Mouse (Mus musculus) kidney, postnatal 36 days (tissue): ENCODE measurements around the gene Mrps5.
"Not testable (repeated sequence)": the region's sequence is repeated elsewhere in the genome, so short reads cannot be mapped to it uniquely, and the experiment has no call there.

ENCODE experiments used
- DNase-seq, 2 experiments: peaks; one replicate each; pipeline ENCODE4 v3.0.0; 2021 to 2022; ENCODE audit warnings: mixed read lengths in 2 of 2

Gene Mrps5

DNA sequence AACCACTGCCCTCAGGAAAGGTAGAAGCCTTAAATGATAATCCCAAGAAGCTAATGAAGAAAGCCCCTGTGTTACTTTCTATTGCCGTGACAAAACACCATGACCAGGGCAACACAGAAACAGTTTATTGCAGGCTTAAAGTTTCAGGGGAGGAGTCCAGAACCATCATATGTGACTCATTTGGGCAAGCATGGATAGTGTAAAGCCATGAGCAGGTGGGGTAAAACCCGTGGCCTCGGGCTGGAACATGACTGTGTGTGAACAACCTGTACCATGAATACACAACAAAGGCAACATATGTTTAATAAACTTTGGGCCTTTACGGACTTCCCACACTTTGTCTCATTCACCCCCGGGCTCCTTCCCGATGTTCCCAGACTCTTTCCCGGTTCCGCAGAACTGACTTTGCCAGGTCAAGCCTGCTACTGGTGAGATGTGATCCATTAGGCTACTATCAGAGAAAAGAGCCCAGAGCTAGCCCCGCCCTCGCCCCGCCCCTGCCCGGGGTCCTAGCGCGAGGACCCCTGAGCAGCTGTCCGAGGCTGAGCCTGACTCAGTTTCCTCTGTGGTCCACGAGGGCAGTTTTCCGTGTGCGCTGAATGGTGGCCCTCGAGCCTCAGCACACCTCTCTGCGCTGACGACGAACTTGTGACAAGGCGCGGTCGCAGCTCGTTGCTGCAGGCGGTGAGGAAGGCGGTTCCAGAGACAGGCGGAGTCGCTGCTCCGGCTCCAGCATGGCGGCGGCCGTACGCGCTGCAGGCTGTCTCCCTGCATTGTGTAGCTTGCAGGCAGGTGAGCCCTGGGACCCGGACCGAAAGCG, at the start of gene Mrps5, which contains the start of gene Zfp661:
Gene Mrps5 (plus strand): TSS at position 529 of the 820 bp plus-strand sequence.
Gene Zfp661 (minus strand): TSS at position 401 of the 820 bp plus-strand sequence.
- peak; percentile 80 to 93 for DNase-seq

DNA sequence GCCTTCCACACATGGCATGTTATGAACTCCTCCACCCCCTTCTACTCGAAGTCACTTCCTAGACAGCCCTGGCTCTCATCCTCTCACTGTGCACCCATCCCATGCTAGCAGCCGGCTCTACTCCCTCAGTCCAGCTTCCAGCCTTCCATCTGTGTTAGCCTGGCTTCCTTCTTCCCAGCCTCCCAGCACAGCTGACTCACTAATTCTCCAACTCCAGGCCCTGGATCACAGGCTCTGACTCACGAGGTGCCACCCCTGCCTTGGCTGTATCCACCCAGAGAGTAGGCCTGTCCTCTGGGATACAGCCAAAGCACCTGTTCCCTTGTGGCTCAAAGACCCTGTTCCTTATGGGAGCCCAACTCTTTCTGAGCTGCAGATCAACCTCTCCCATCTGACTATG, 49.5 kb upstream of the Mrps5 start:
- no peak for DNase-seq

DNA sequence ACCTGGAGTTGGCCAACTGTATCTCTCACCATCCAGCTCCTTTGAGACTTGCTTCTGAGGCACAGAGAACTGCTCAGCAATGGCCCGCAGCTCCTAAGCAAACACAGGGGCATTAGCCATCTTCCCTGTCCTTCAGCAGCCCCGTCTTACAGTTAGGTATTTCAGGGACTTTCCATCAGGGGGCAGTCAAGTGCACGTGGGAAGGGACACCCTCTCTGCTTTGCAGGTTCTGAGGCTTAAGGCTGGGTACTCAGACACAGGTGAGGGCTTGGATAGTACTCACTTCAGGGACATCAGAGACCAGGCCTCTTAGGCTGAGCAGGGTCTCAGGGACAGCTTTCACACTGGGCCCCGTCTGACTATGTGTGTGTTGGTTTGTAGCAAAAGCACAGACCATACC, 47.5 kb upstream of the Mrps5 start:
- peak; percentile 13 to 47 for DNase-seq

DNA sequence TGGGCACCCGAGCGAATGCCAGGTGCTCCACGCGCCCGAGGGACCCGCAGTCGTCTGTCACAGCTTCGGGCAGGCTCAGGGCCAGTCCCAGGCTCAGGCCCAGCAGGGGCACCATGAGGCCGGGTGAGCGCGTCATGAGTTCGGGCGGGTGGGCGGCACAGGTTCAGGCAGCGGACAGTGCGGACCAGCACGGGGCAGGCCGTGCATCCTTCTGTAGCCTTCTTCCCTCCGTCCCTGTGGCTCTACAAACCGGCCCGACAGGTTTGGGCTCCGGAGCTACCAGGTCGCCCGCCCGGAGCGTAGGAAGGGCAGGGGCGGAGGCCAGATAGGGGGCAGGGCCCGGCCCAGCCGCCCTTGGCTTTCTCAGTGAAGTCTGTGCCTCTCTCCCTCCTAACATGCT, 45.8 kb upstream of the Mrps5 start, which contains the start of gene Prom2:
Gene Prom2 (minus strand): TSS at position 283 of the 400 bp plus-strand sequence.
- DNase-seq: peak; percentile 35 to 66

DNA sequence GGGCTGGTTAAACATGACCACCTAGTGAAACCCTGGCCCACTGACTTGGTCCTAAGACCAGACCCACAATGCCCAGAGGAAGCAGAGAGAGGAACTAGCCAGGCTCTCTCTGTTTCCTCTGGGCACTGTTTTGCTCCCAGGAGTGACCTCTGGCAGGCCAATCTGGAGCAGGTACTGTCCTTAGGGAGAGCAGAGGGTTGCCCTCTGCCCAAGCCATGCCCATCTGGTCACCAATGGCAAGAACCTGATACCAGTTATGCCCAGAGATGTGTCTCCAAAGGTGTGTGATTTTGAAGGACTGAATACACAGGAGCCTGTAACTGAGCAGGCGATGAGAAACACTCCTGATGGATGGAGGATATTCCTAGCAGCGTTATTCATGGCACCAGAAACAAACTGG, 45.3 kb upstream of the Mrps5 start:
- no peak for DNase-seq

DNA sequence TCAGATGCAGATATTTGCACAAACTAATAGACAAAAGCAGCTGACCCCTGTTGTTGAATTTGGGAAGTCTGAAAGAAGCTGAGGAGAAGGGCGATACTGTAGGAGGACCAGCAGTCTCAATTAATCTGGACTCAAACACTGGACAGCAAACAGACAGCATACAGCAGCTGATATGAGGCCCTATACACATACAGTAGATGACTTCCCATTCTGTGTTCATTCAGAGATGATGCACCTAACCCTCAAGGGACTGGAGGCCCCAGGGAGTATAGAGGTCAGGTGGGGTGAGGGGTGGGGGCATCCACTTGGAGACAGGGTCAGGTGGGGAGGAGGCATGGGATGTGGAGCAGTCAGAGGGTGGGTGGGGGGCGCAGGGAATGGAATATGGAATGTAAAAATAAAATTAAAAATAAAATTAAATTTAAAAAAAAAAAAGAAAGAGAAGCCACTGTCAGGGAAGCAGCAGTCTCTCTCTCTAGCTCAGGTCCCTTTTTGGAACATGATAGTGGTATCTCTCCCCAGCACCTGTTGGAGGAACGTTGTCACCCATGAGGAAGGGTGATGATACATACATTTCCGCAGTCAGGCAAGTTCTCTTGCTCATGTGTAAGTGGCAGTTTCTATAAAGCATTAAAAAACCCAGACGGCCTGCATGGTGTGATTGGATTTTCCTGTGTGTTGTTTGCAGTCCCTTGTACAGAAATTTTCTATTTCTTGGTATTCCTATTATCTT, 38.5 kb upstream of the Mrps5 start:
- DNase-seq: no peak

DNA sequence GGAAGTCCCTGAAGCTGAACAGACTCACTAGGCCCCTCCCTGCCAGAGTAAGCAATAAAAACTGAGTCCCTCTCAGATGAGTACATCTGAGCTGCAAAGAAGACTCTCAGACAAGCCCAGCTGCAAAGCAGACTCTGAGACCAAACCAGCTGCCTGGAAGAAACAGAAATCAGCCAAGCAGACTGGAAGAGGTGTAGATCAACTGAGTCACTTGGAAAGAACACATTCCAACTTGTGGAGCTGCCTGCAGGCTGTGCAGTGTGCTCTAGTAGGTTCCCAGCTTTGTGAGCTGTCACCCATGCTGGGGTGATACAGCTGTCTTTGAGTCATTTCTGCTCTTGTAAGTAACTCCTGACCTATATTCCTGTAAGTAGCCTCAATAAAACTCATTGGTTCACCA, 37.3 kb upstream of the Mrps5 start:
- DNase-seq: no peak

DNA sequence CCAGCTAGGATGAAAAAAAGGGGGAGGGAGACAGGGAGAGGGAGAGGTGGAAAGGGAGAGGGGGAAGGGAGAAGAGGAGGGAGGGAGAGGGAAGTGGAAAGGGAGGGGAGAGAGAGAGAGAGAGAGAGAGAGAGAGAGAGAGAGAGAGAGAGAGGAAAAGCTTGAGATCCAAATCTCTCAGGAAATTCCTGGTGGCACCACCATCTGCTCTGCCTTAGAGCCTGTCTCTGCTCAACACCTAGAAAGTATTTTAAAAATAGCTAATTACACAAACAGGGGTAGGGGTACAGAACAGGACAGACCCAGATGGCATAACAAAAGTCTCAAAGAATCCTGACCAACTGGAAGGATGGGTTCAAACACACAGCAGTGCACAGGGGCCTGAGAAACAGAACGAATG, 36.6 kb upstream of the Mrps5 start:
- no peak for DNase-seq

DNA sequence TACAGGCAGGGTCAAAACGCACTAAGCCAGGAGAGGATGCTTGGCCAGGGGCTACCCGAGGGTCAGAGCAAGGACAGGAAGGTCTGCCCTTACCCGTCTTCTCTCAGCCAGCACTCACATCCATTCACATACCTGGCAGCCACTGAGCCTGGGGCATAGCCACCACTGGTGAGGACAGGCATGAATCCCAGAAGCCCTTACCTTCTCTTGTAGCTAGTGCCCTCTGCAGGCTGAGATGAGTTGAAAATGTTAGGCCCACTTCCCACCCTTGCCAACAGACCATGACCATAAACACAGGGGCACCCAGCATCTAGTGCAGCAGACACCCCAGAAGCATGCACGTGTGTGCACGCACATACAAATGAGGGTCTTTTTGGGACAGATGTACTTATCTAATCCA, 35.9 kb upstream of the Mrps5 start:
- peak; percentile 24 to 51 for DNase-seq

DNA sequence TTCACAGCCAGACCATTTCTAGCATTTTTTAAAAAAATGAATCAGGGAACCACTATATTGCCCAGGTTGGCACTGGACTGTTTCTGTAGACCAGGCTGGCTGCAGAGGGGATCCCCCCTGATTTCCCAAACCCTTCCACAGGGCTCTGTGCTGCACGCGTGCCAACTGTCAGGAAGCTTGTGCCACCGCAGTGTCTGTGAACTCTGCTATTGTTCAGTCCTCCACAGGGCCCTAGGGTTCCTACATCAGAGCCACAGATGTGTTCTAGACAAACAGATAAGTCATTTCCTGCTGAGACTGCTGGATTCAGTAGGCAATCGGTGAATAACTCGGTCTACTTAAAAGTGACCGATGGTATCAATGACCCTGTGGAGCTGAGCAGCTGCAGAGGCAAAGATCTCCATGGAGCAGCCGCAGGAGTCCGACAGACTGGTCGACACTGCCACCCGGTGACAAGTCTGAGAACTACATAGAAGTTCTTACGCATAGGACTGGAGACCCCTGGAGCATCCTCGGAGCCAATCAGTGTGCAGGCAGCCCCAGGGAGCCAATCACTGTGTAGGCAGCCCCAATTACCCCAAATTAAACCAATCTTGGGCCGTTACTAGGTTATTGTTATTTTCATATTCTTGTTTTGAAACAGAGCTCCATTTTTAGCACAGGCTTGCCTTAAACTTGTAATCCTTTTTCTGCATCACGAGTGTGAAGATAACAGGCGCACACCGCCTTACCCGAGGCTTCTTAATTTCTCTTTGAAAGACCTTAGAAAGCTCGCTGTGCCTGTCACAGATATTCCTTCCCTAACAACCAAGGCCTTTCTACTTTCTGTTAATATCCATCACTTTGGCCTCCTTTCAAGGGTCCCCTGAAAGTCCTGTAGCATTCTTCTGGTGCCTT, 27.7 kb upstream of the Mrps5 start:
- peak; percentile 77 to 89 for DNase-seq

DNA sequence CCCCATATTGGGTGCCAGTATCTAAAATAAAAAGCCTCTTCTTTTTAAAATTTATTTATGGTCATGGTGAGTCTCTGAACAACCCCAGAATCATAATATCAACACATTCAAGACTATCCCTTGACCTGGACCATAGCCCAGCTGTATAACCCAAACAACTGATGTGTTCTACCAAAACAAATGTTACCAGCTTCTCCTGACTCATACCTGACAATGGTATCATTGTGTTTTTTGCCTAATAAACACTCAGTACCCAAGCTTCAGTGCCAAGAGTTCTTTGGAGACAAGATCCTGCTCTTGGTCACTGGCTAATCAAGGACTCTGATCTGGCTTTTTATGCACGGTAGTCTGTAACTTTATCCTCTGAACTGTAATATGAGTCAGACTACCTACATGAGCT, 13.7 kb upstream of the Mrps5 start:
- DNase-seq: no peak

DNA sequence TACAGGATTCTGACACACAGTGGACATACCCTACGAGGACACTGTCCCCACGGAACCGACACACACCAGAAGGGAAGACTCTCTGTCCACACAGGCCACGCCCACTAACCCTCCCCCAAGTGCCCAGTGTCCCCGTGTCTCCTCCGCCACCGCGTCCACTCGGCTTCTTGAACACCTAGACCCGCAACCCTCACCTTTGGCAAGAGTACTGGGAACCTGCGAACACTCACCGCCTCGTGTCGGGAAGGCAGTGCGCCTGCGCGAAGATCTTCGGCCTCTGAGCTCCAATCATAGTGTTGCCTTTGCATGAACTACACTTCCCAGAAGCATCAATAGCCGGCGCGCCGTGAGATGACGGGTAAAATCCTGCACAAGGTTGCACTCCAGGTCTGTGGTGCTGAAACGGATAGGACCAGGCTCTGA, 2.6 kb upstream of the Mrps5 start:
- DNase-seq: peak; percentile 96

DNA sequence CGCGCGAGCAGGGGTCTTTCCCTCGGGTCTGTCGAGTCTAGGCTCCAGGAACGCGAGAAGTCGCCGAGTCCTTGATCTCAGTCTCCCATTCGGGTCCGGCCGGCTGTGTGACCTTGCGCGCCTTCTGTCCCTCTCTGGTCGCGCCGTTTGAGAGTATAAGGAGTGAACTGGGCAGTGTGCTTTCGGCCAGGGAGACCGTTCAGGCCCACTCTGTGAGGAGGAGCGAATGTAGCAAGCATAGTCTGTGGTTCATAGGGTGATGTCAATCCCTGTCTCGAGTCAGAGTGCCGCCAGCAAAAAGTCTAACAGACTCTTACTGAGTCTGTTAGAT, 457 bp downstream of the Mrps5 start:
- DNase-seq: no peak

DNA sequence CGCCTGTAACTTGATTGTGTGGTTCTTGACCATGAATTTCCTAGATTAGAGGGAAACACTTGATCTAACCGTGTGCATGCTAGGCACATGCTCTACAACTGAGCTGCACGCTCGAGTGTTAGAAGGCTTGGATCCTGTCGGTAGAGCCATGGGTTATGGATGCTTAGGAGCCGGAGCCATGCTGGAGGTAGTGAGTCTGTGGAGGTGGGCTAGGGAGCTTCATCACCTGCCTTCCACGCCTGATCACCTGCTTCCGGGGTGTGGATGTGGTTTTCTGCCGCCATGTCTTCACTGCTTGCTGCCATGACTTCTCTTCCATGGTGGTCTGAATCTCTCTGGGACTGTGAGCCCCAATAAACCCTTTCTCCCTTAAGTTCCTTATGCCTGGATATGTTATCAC, 1.9 kb downstream of the Mrps5 start:
- no peak for DNase-seq

DNA sequence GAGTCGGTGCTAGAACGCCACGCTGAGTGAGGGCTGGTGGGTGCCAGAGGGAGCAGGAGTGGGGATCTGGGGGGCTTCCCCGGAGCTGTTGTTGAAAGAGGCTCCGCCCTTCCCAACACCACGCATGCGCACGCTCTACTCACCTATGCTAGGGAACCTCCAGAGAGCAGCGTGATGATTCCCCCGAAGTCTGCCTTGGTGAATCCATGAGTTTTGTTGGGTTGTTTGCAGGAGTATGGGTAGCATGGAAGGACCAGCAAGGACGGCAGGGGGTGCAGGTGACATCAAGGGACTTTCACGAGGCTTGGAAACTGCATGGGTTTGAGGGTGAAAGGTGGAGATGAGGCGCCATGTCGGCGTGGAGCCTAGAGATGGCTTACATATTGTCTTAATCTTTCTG, 3.2 kb downstream of the Mrps5 start:
- DNase-seq: peak in 1 of 2 experiments; percentile 58

DNA sequence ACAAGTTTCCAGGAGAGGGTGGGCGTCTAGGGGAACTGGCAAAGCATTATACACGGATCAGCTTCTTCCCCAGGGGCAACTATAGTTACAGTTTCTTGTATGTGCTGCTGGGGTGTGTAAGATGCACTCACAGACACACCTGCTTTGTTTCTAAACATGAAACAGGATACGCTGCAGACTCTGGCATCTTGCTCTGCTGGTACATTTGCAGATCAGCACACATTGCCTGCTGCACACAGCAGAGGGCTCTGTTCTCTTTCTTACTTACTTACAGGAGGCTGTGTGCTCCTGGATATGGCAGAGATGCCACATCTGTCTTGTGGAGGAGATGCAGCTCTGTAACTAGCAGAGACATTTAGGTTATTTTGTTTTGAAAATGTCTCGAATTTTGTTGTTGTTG, 3.8 kb downstream of the Mrps5 start:
- peak in 1 of 2 experiments; percentile 43 for DNase-seq

DNA sequence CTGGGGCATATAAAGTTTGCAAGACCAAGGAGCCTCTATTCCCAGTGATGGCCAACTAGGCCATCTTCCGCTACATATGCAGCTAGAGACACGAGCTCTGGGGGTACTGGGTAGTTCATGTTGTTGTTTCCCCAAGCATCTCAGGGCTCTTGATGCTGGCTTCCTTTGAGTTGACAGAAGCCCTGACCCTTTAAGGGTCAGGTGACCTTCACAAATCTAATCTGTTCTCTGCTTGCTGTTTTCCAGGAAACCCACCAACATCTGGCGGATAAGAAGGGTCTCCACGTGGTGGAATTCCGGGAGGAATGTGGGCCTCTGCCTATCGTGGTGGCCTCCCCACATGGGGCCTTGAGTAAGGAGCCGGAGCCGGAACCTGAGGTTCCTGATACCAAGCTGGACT, 16.4 kb downstream of the Mrps5 start:
- DNase-seq: not testable (repeated sequence)

DNA sequence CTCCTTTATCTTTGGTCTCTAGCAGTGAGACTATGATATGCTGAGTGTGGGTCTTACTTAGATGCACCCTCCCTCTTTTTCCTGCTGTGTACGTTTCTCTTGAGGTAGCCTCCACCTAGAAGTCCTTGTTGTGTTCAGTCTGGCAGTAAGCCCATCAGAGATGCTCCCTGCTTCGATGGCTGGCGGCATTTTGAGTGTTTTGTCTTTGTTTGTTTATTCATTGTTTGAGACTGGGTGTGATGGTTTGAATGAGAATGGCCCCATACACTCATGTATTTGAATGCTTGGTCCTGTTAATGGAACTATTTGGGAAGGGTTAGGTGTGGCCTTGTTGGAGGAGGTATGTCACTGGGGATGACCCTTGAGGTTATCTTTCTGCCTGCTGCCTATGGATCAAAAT, 18.2 kb downstream of the Mrps5 start:
- no peak for DNase-seq

DNA sequence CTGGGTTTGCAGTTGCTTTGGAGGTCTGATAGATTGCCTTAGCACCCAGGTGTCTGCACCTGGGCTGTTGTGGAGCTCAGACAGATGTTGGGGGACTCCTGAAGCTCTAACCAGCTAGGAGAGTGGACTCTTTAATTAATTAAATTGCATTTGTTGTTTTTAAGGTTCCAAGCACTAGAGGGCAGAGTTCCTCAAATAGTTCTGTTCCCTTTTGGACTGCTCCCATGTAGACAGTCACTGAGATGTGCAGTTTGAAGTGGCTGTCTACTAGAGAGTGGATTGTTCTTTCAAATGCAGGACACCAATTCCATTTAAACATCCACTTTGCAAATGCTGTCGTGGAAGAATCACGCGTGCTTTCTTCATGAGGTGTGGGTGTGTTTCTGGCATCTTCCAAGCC, 21.2 kb downstream of the Mrps5 start:
- peak; percentile 27 to 61 for DNase-seq

DNA sequence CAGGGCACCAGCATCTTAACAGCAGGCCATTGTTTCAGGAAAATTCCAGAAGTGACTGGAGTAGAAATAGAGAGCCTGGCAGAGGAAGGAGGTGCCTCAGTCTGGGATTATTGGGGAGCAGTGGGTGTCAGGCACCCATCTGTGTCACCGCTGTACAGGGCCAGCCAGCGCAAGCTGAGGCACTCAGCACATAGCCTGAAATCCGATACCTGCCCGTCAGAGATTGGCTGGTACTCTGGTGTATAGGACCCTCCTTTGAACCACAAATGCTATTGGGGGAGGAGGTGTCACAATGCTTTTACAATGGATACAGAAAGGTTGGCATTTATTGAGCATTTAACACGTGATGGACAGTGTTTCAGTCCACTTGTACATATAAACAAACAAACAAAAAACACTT, 22.0 kb downstream of the Mrps5 start:
- peak in 1 of 2 experiments; percentile 21 for DNase-seq

DNA sequence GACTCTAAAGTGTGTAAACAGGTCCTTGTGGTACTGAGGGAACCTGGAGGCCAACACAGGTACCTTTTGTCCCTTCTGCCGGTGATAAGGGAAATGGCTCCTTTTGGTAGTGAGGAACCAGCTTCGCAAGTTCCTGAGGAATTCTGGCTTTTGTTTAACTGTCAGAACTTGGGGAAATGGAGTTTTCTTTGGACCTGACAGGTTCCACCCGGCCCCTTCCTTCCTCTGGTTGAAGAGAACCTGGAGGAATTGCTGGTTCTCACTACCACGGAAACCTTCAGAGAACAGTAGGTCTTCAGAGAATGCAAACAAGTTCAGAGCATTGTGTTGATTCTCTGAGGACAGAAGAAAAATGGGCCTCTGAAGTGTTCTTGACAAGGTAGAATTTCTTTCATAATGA, 24.4 kb downstream of the Mrps5 start:
- peak; percentile 22 to 51 for DNase-seq

DNA sequence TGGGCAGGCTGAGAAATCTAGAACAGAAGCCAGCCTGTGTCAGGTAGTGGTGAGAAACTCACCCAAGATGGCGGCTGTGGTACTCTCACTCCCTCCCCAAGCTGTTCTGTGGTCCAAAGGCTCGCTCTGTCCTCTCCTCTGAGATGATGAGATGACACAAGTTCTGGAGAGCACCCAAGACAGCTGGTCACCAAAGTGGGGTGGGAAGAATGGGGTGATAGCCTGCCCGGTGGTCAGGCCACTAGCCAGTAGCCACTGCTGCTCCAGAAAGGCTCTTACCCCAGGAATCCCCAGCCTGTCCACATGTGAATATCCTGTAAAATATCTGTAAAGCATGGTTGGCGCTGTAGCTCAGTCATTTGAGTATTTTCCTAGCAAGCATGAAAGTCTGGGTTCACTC, 25.3 kb downstream of the Mrps5 start:
- no peak for DNase-seq

DNA sequence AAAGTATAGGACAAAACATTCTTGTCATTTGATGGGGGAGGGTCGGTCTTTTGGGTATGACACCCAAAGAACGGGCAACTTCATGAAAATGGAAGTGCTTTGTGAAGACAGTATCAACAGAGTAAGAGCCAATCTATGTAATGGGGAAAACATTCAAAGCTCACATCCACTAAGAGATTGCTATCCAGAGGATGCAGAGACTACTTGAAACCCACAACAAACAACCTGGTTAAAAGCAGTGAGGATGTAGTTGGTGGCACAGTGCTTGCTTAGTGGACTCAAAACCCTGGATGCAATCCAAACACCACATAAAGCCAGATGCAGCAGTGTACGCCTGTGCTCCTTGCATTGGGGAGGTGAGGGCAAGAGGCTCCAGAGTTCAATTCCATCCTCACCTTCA, 32.3 kb downstream of the Mrps5 start:
- DNase-seq: no peak
